Mouse (Mus musculus) heart, embryonic 11.5 days (tissue): ENCODE data around the gene Tcf20. TPM values are rescaled to one million over a fixed set of nuclear protein-coding genes. Genes with fewer than 3 reads are reported as not detected.

Experiments
- ATAC-seq: fragments of 200-750 bp; cut with Nextera tagmentation; replicated peaks from 2 replicates; pipeline ENCODE4 v1.8.0; 2017; ENCODE audit warnings: moderate library complexity; ENCODE audit not compliant: insufficient number of reproducible peaks, low FRiP score, low TSS enrichment
- H3K27ac ChIP-seq: fragments of 300-500 bp; sonication (generic); 2 replicates; pipeline ENCODE4 v1.5.1; 2014; ENCODE audit warnings: mild to moderate bottlenecking, low read depth, low read length
- H3K27me3 ChIP-seq: fragments of 300-500 bp; sonication (generic); 2 replicates; pipeline ENCODE4 v1.6.1; 2014; ENCODE audit warnings: mild to moderate bottlenecking, low read length, mixed read lengths; ENCODE audit not compliant: control insufficient read depth, insufficient read depth
- H3K36me3 ChIP-seq: fragments of 300-500 bp; sonication (generic); 2 replicates; pipeline ENCODE4 v1.6.1; 2014; ENCODE audit warnings: mild to moderate bottlenecking, low read length, moderate library complexity, mixed read lengths; ENCODE audit not compliant: control insufficient read depth, insufficient read depth
- H3K4me1 ChIP-seq: fragments of 300-500 bp; sonication (generic); 2 replicates; pipeline ENCODE4 v1.6.1; 2014; ENCODE audit warnings: low read length; ENCODE audit not compliant: control insufficient read depth, insufficient read depth
- H3K4me2 ChIP-seq: fragments of 300-500 bp; sonication (generic); 2 replicates; pipeline ENCODE4 v1.6.1; 2014; ENCODE audit warnings: mild to moderate bottlenecking, moderate library complexity
- H3K4me3 ChIP-seq: fragments of 300-500 bp; sonication (generic); 2 replicates; pipeline ENCODE4 v1.5.1; 2014; ENCODE audit warnings: low read depth, low read length
- H3K9ac ChIP-seq: fragments of 300-500 bp; sonication (generic); 2 replicates; pipeline ENCODE4 v1.6.1; 2014; ENCODE audit warnings: mild to moderate bottlenecking, low read depth, low read length, moderate library complexity
- H3K9me3 ChIP-seq: fragments of 300-500 bp; sonication (generic); replicated peaks from 2 replicates; pipeline ENCODE4 v1.6.1; 2016; ENCODE audit warnings: low read length; ENCODE audit not compliant: control insufficient read depth
- WGBS: fragments of 180-500 bp; shearing (Covaris S2); extraction: QIAGEN DNeasy Blood & Tissue Kit; methylation state at CpG from one replicate; pipeline ENCODE4 v1.1.7; 2014; ENCODE audit not compliant: insufficient replicate concordance; 5-methylcytosine and 5-hydroxymethylcytosine counted together
- polyA plus RNA-seq: library from polyadenylated mRNA; unstranded; fragments of >200 nt; fragmentation: Nextera tagmentation; extraction: Ambion mirVana; gene quantifications from 2 replicates; pipeline ENCODE4 v1.2.1, GENCODE M21; 2014

The Tcf20 gene
- polyA plus RNA-seq, 1 experiment from 2014 or later: 6.7 TPM

- peak; percentile 89 for ATAC-seq
- Histone ChIP-seq H3K4me1 (peaks cover 30% of the 10 kb centered on the region), H3K4me2 (peak overlapping the region; percentile 96), H3K36me3 (no peaks in the 10 kb centered on the region), H3K27me3 (no peaks in the 10 kb centered on the region), H3K9me3 (no peaks in the 10 kb centered on the region), H3K4me3 (peak overlapping the region; percentile 99), H3K9ac (peak overlapping the region; percentile 90), H3K27ac (peak overlapping the region; percentile 92)
- WGBS: 2% methylated on average over 30 of the region's 56 CpGs
Measured at GRCm38 (mm10) chr15:82899676-82900301, 87.9 kb downstream of the Tcf20 start.

GRCm38 (mm10) chr15:82898740-82899675, 88.7 kb downstream of the Tcf20 start:
- Histone ChIP-seq H3K9ac (peak overlapping the region; percentile 90), H3K27ac (peak overlapping the region; percentile 92), H3K4me2 (peak overlapping the region; percentile 96), H3K27me3 (no peaks in the 10 kb centered on the region), H3K4me3 (peak overlapping the region; percentile 99), H3K36me3 (no peaks in the 10 kb centered on the region), H3K4me1 (peaks cover 30% of the 10 kb centered on the region), H3K9me3 (no peaks in the 10 kb centered on the region)
- ATAC-seq: peak; percentile 84
- WGBS: under 1% methylated on average over 62 of the region's 98 CpGs

GRCm38 (mm10) chr15:82898141-82898739, 89.4 kb downstream of the Tcf20 start:
- H3K9ac ChIP-seq: peak overlapping the region; percentile 90
- peak overlapping the region; percentile 99 for H3K4me3 ChIP-seq
- H3K4me1 ChIP-seq: peaks cover 30% of the 10 kb centered on the region
- WGBS: 22% methylated on average over 11 of the region's 11 CpGs
- no peaks in the 10 kb centered on the region for H3K36me3 ChIP-seq
- no peaks in the 10 kb centered on the region for H3K27me3 ChIP-seq
- no peak overlapping the region for H3K27ac ChIP-seq
- no peaks in the 10 kb centered on the region for H3K9me3 ChIP-seq
- H3K4me2 ChIP-seq: peak overlapping the region; percentile 96
- no peak for ATAC-seq

GRCm38 (mm10) chr15:82896336-82896735, 91.3 kb downstream of the Tcf20 start:
- H3K4me2 ChIP-seq: no peak overlapping the region
- H3K27me3 ChIP-seq: no peaks in the 10 kb centered on the region
- H3K27ac ChIP-seq: no peak overlapping the region
- no peaks in the 10 kb centered on the region for H3K36me3 ChIP-seq
- H3K4me1 ChIP-seq: peaks cover 24% of the 10 kb centered on the region
- no peak for ATAC-seq
- 65% methylated on average over 1 of the region's 1 CpGs for WGBS
- no peak overlapping the region for H3K4me3 ChIP-seq
- H3K9me3 ChIP-seq: no peaks in the 10 kb centered on the region
- no peak overlapping the region for H3K9ac ChIP-seq

- H3K9me3 ChIP-seq: no peaks in the 10 kb centered on the region
- H3K36me3 ChIP-seq: no peaks in the 10 kb centered on the region
- H3K4me2 ChIP-seq: no peak overlapping the region
- H3K27me3 ChIP-seq: no peaks in the 10 kb centered on the region
- no peak overlapping the region for H3K4me3 ChIP-seq
- no peak for ATAC-seq
- H3K9ac ChIP-seq: no peak overlapping the region
- H3K27ac ChIP-seq: no peak overlapping the region
- no peaks in the 10 kb centered on the region for H3K4me1 ChIP-seq
Measured at GRCm38 (mm10) chr15:82890470-82890869, 97.2 kb downstream of the Tcf20 start.

- no peaks in the 10 kb centered on the region for H3K4me1 ChIP-seq
- H3K9ac ChIP-seq: no peak overlapping the region
- ATAC-seq: no peak
- no peaks in the 10 kb centered on the region for H3K27me3 ChIP-seq
- no peaks in the 10 kb centered on the region for H3K36me3 ChIP-seq
- H3K9me3 ChIP-seq: no peaks in the 10 kb centered on the region
- no peak overlapping the region for H3K4me3 ChIP-seq
- no peak overlapping the region for H3K27ac ChIP-seq
- no peak overlapping the region for H3K4me2 ChIP-seq
- 79% methylated on average over 1 of the region's 1 CpGs for WGBS
Measured at GRCm38 (mm10) chr15:82889426-82889825, 98.2 kb downstream of the Tcf20 start.

- no peak for ATAC-seq
- H3K27ac ChIP-seq: no peak overlapping the region
- no peaks in the 10 kb centered on the region for H3K4me1 ChIP-seq
- H3K36me3 ChIP-seq: no peaks in the 10 kb centered on the region
- WGBS: 90% methylated on average over 2 of the region's 2 CpGs
- no peak overlapping the region for H3K4me3 ChIP-seq
- no peak overlapping the region for H3K9ac ChIP-seq
- no peaks in the 10 kb centered on the region for H3K9me3 ChIP-seq
- H3K4me2 ChIP-seq: no peak overlapping the region
- H3K27me3 ChIP-seq: no peaks in the 10 kb centered on the region
Measured at GRCm38 (mm10) chr15:82888466-82888865, 99.2 kb downstream of the Tcf20 start.

- H3K27ac ChIP-seq: no peak overlapping the region
- no peak overlapping the region for H3K4me3 ChIP-seq
- H3K27me3 ChIP-seq: no peaks in the 10 kb centered on the region
- no peaks in the 10 kb centered on the region for H3K4me1 ChIP-seq
- H3K36me3 ChIP-seq: no peaks in the 10 kb centered on the region
- no peak overlapping the region for H3K9ac ChIP-seq
- ATAC-seq: no peak
- no peak overlapping the region for H3K4me2 ChIP-seq
- no peaks in the 10 kb centered on the region for H3K9me3 ChIP-seq
Measured at GRCm38 (mm10) chr15:82877309-82877708, 110.4 kb downstream of the Tcf20 start.
